Mouse (Mus musculus): ENCODE measurements around the gene Ttn. TPM values are rescaled to one million over a fixed set of nuclear protein-coding genes. Genes with fewer than 3 reads are reported as not detected.

The Ttn gene
- polyA plus RNA-seq, 1 experiment from 2014 or later: 0.14 TPM

- H3K27me3 ChIP-seq (ENCODE audit: control insufficient read depth, insufficient read depth, low read length): no peaks in the 10 kb centered on the region
- peak overlapping the region; percentile 53 for H3K9ac ChIP-seq (replicated peaks; ENCODE audit: low read depth, low read length)
- WGBS: 83% methylated on average over 6 of the region's 6 CpGs
- no peak overlapping the region for H3K27ac ChIP-seq (ENCODE audit: low read length)
- H3K4me1 ChIP-seq (ENCODE audit: control insufficient read depth, insufficient read depth, low read length): peaks cover 6% of the 10 kb centered on the region
- H3K4me2 ChIP-seq (replicated peaks; ENCODE audit: low read depth, low read length): peak overlapping the region; percentile 69
- no peaks in the 10 kb centered on the region for H3K9me3 ChIP-seq (ENCODE audit: control insufficient read depth, low read depth, low read length)
- H3K36me3 ChIP-seq (ENCODE audit: control insufficient read depth, insufficient read depth, low read length): no peaks in the 10 kb centered on the region; the same call in 1 of the 2 replicates
- ATAC-seq (ENCODE audit: insufficient number of reproducible peaks, insufficient read depth, low FRiP score, low read depth): no peak
- H3K4me3 ChIP-seq (ENCODE audit: low read depth, low read length): peak overlapping the region; percentile 50
Measured at GRCm38 (mm10) chr2:76671641-76672040, 310.7 kb downstream of the Ttn start.

GRCm38 (mm10) chr2:76667200-76667599 lies 315.1 kb downstream of the Ttn start:
- ATAC-seq (ENCODE audit: insufficient number of reproducible peaks, insufficient read depth, low FRiP score, low read depth): no peak
- WGBS: 65% methylated on average over 5 of the region's 5 CpGs
- no peak overlapping the region for H3K27ac ChIP-seq (ENCODE audit: low read length)
- H3K27me3 ChIP-seq (ENCODE audit: control insufficient read depth, insufficient read depth, low read length): no peaks in the 10 kb centered on the region
- H3K9me3 ChIP-seq (ENCODE audit: control insufficient read depth, low read depth, low read length): no peaks in the 10 kb centered on the region
- H3K4me3 ChIP-seq (ENCODE audit: low read depth, low read length): no peak overlapping the region
- H3K4me2 ChIP-seq (replicated peaks; ENCODE audit: low read depth, low read length): no peak overlapping the region
- peaks cover 12% of the 10 kb centered on the region for H3K36me3 ChIP-seq (ENCODE audit: control insufficient read depth, insufficient read depth, low read length)
- H3K4me1 ChIP-seq (ENCODE audit: control insufficient read depth, insufficient read depth, low read length): no peaks in the 10 kb centered on the region
- H3K9ac ChIP-seq (replicated peaks; ENCODE audit: low read depth, low read length): no peak overlapping the region

GRCm38 (mm10) chr2:76665531-76665930 lies 316.8 kb downstream of the Ttn start:
- Histone ChIP-seq H3K27me3 (ENCODE audit: control insufficient read depth, insufficient read depth, low read length) (no peaks in the 10 kb centered on the region), H3K4me3 (ENCODE audit: low read depth, low read length) (no peak overlapping the region), H3K4me2 (replicated peaks; ENCODE audit: low read depth, low read length) (no peak overlapping the region), H3K9ac (replicated peaks; ENCODE audit: low read depth, low read length) (no peak overlapping the region), H3K4me1 (ENCODE audit: control insufficient read depth, insufficient read depth, low read length) (no peaks in the 10 kb centered on the region), H3K36me3 (ENCODE audit: control insufficient read depth, insufficient read depth, low read length) (peaks cover 16% of the 10 kb centered on the region), H3K27ac (ENCODE audit: low read length) (no peak overlapping the region), H3K9me3 (ENCODE audit: control insufficient read depth, low read depth, low read length) (no peaks in the 10 kb centered on the region)
- no peak for ATAC-seq (ENCODE audit: insufficient number of reproducible peaks, insufficient read depth, low FRiP score, low read depth)
- 96% methylated on average over 7 of the region's 7 CpGs for WGBS

- Histone ChIP-seq H3K36me3 (ENCODE audit: control insufficient read depth, insufficient read depth, low read length) (peaks cover 9% of the 10 kb centered on the region), H3K4me1 (ENCODE audit: control insufficient read depth, insufficient read depth, low read length) (no peaks in the 10 kb centered on the region), H3K27ac (ENCODE audit: low read length) (no peak overlapping the region), H3K9ac (replicated peaks; ENCODE audit: low read depth, low read length) (no peak overlapping the region), H3K4me2 (replicated peaks; ENCODE audit: low read depth, low read length) (no peak overlapping the region), H3K4me3 (ENCODE audit: low read depth, low read length) (no peak overlapping the region), H3K27me3 (ENCODE audit: control insufficient read depth, insufficient read depth, low read length) (no peaks in the 10 kb centered on the region), H3K9me3 (ENCODE audit: control insufficient read depth, low read depth, low read length) (no peaks in the 10 kb centered on the region)
- 56% methylated on average over 6 of the region's 8 CpGs for WGBS
- no peak for ATAC-seq (ENCODE audit: insufficient number of reproducible peaks, insufficient read depth, low FRiP score, low read depth)
Measured at GRCm38 (mm10) chr2:76659419-76659818, 322.9 kb downstream of the Ttn start.

GRCm38 (mm10) chr2:76658551-76658950 lies 323.8 kb downstream of the Ttn start:
- Histone ChIP-seq H3K4me3 (ENCODE audit: low read depth, low read length) (no peak overlapping the region), H3K4me2 (replicated peaks; ENCODE audit: low read depth, low read length) (no peak overlapping the region)
- WGBS: 76% methylated on average over 13 of the region's 13 CpGs

GRCm38 (mm10) chr2:76655982-76656381 lies 326.4 kb downstream of the Ttn start:
- Histone ChIP-seq H3K27ac (ENCODE audit: low read length) (no peak overlapping the region), H3K36me3 (ENCODE audit: control insufficient read depth, insufficient read depth, low read length) (no peaks in the 10 kb centered on the region), H3K9ac (replicated peaks; ENCODE audit: low read depth, low read length) (no peak overlapping the region), H3K4me1 (ENCODE audit: control insufficient read depth, insufficient read depth, low read length) (no peaks in the 10 kb centered on the region), H3K4me2 (replicated peaks; ENCODE audit: low read depth, low read length) (no peak overlapping the region), H3K27me3 (ENCODE audit: control insufficient read depth, insufficient read depth, low read length) (no peaks in the 10 kb centered on the region), H3K4me3 (ENCODE audit: low read depth, low read length) (no peak overlapping the region), H3K9me3 (ENCODE audit: control insufficient read depth, low read depth, low read length) (no peaks in the 10 kb centered on the region)
- ATAC-seq (ENCODE audit: insufficient number of reproducible peaks, insufficient read depth, low FRiP score, low read depth): no peak
- 12% methylated on average over 1 of the region's 1 CpGs for WGBS

More at GRCm38 (mm10) chr2:76658551-76658950, 323.8 kb downstream of the Ttn start:
- no peak overlapping the region for H3K9ac ChIP-seq (replicated peaks; ENCODE audit: low read depth, low read length)
- H3K4me1 ChIP-seq (ENCODE audit: control insufficient read depth, insufficient read depth, low read length): no peaks in the 10 kb centered on the region
- no peaks in the 10 kb centered on the region for H3K9me3 ChIP-seq (ENCODE audit: control insufficient read depth, low read depth, low read length)
- ATAC-seq (ENCODE audit: insufficient number of reproducible peaks, insufficient read depth, low FRiP score, low read depth): no peak
- no peak overlapping the region for H3K27ac ChIP-seq (ENCODE audit: low read length)
- H3K36me3 ChIP-seq (ENCODE audit: control insufficient read depth, insufficient read depth, low read length): peaks cover 8% of the 10 kb centered on the region
- H3K27me3 ChIP-seq (ENCODE audit: control insufficient read depth, insufficient read depth, low read length): no peaks in the 10 kb centered on the region

- Histone ChIP-seq H3K4me1 (ENCODE audit: control insufficient read depth, insufficient read depth, low read length) (no peaks in the 10 kb centered on the region), H3K27me3 (ENCODE audit: control insufficient read depth, insufficient read depth, low read length) (no peaks in the 10 kb centered on the region), H3K27ac (ENCODE audit: low read length) (no peak overlapping the region), H3K36me3 (ENCODE audit: control insufficient read depth, insufficient read depth, low read length) (no peaks in the 10 kb centered on the region), H3K4me2 (replicated peaks; ENCODE audit: low read depth, low read length) (no peak overlapping the region), H3K9ac (replicated peaks; ENCODE audit: low read depth, low read length) (no peak overlapping the region), H3K4me3 (ENCODE audit: low read depth, low read length) (no peak overlapping the region), H3K9me3 (ENCODE audit: control insufficient read depth, low read depth, low read length) (no peaks in the 10 kb centered on the region)
- no peak for ATAC-seq (ENCODE audit: insufficient number of reproducible peaks, insufficient read depth, low FRiP score, low read depth)
- whole genome bisulfite sequencing: 74% methylated on average over 3 of the region's 3 CpGs
Measured at GRCm38 (mm10) chr2:76655444-76655843, 326.9 kb downstream of the Ttn start.

GRCm38 (mm10) chr2:76654646-76655045 lies 327.7 kb downstream of the Ttn start:
- no peak overlapping the region for H3K4me3 ChIP-seq (ENCODE audit: low read depth, low read length)

More at GRCm38 (mm10) chr2:76654646-76655045, 327.7 kb downstream of the Ttn start:
- Histone ChIP-seq H3K36me3 (ENCODE audit: control insufficient read depth, insufficient read depth, low read length) (no peaks in the 10 kb centered on the region), H3K27ac (ENCODE audit: low read length) (no peak overlapping the region), H3K4me2 (replicated peaks; ENCODE audit: low read depth, low read length) (no peak overlapping the region), H3K4me1 (ENCODE audit: control insufficient read depth, insufficient read depth, low read length) (no peaks in the 10 kb centered on the region), H3K27me3 (ENCODE audit: control insufficient read depth, insufficient read depth, low read length) (no peaks in the 10 kb centered on the region), H3K9me3 (ENCODE audit: control insufficient read depth, low read depth, low read length) (no peaks in the 10 kb centered on the region), H3K9ac (replicated peaks; ENCODE audit: low read depth, low read length) (no peak overlapping the region)
- 63% methylated on average over 5 of the region's 5 CpGs for WGBS
- ATAC-seq (ENCODE audit: insufficient number of reproducible peaks, insufficient read depth, low FRiP score, low read depth): 0 out of 2 replicates have a peak, but pooled peaks have one; percentile 42
